22 mouse cellular contexts compared by ENCODE assay signal in the genomic region with DNA sequence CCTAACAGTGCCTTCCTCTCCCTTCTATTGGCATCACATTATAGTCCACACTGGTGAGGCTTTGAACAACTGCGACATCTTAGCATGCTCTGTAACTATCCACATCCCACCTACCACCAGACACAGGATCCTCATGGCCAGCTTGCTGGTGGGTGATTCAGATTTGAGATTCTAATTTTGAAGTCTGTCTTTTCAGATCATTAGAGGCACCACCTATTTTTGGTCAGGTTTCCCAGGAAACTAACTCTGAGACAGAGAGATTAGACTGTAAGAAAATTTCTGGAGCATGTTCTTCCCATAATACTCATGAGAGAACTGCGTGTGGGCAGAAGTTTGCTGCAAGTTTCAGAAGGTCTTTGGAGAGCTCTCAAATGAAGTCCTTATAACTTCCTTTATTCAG.
DNase-seq lines count a peak whose midpoint lies in the region.
"Had no signal": no experiment of that assay in that cellular context is flagged by ENCODE, and none has a peak within 500 bp of the region (broad histone marks: within the 10 kb centered on the region; RNA-seq: fewer than 3 reads in every experiment).

No protein-coding gene starts in this region.

- H3K27me3 ChIP-seq in heart, embryonic 10.5 days (ENCODE audit: insufficient read depth, poor library complexity, severe bottlenecking): no peaks in the 10 kb centered on the region
- H3K27me3 ChIP-seq: heart, embryonic 15.5 days; limb, embryonic 12.5 days; liver, embryonic 13.5 days; lung, embryonic 15.5 days; midbrain, embryonic 12.5 days; neural tube, embryonic 13.5 days had no signal

- H3K4me1 ChIP-seq in heart, embryonic 10.5 days: no peaks in the 10 kb centered on the region
- H3K4me1 ChIP-seq: heart, embryonic 15.5 days; limb, embryonic 12.5 days; liver, embryonic 13.5 days; lung, embryonic 15.5 days; midbrain, embryonic 12.5 days; neural tube, embryonic 13.5 days had no signal

- no peaks in the 10 kb centered on the region for H3K36me3 ChIP-seq in heart, embryonic 10.5 days
- H3K36me3 ChIP-seq: heart, embryonic 15.5 days; limb, embryonic 12.5 days; liver, embryonic 13.5 days; lung, embryonic 15.5 days; midbrain, embryonic 12.5 days; neural tube, embryonic 13.5 days had no signal

- no peaks in the 10 kb centered on the region for H3K9me3 ChIP-seq in heart, embryonic 10.5 days
- H3K9me3 ChIP-seq: heart, embryonic 15.5 days; limb, embryonic 12.5 days; liver, embryonic 13.5 days; lung, embryonic 15.5 days; midbrain, embryonic 12.5 days; neural tube, embryonic 13.5 days had no signal

- DNase-seq in layer of hippocampus, adult 11-12 months (ENCODE audit: low spot score): peak; percentile 44
- DNase-seq in layer of hippocampus, postnatal 25 days (ENCODE audit: extremely low spot score in 1 of 2, low spot score in 1 of 2): no peak
- peak; percentile 31 to 66 for DNase-seq in layer of hippocampus, adult 8-10 months (ENCODE audit: low spot score in 2 of 2)
- peak; percentile 58 to 83 for DNase-seq in left cerebral cortex, postnatal 14 days (ENCODE audit: low spot score in 2 of 2)
- DNase-seq in right cerebral cortex, postnatal 36 days (ENCODE audit: low spot score in 2 of 2): peak; percentile 72 to 85
- no peak for DNase-seq in heart, embryonic 10.5 days (ENCODE audit: low spot score)
- DNase-seq in natural killer cell, adult 2 months (ENCODE audit: low spot score in 2 of 2): no peak
- DNase-seq in cerebellum, postnatal 4 days (ENCODE audit: low spot score in 2 of 2): no peak
- DNase-seq: adrenal gland, adult 2 months; cerebellum, adult 9-10 months; embryo, embryonic 11 days; forebrain, postnatal 0 days; gastrocnemius, postnatal 25 days; heart, adult 2 months; heart, postnatal 4 days; liver, embryonic 13.5 days; thymus, postnatal 4 days had no signal

- no peak overlapping the region for H3K4me3 ChIP-seq in heart, embryonic 10.5 days
- H3K4me3 ChIP-seq: heart, adult 2 months; heart, embryonic 15.5 days; limb, embryonic 12.5 days; liver, embryonic 13.5 days; lung, embryonic 15.5 days; midbrain, embryonic 12.5 days; neural tube, embryonic 13.5 days had no signal

- intact Hi-C loops in left cerebral cortex, postnatal 14 days (cut with DNase I): no loop called here

- 83% methylated on average over 2 of the region's 2 CpGs for WGBS in heart, embryonic 10.5 days

- no peak overlapping the region for H3K27ac ChIP-seq in heart, embryonic 10.5 days
- H3K27ac ChIP-seq: heart, adult 2 months; heart, embryonic 15.5 days; limb, embryonic 12.5 days; liver, embryonic 13.5 days; lung, embryonic 15.5 days; midbrain, embryonic 12.5 days; neural tube, embryonic 13.5 days had no signal

Comparison
In these comparisons a context has a peak if more than half of its experiments do, and no peak if none do; other contexts are left out.
1. DNase-seq: peak in layer of hippocampus, adult 11-12 months (single experiment), layer of hippocampus, adult 8-10 months (2 of 2), left cerebral cortex, postnatal 14 days (2 of 2) and right cerebral cortex, postnatal 36 days (2 of 2); none in layer of hippocampus, postnatal 25 days (0 of 2), heart, embryonic 10.5 days (single experiment), natural killer cell, adult 2 months (0 of 2) and cerebellum, postnatal 4 days (0 of 2).